Mouse (Mus musculus): ENCODE measurements around the gene St8sia2. TPM values are rescaled to one million over a fixed set of nuclear protein-coding genes. Genes with fewer than 3 reads are reported as not detected.
"Not testable (repeated sequence)": the region's sequence is repeated elsewhere in the genome, so short reads cannot be mapped to it uniquely, and the experiment has no call there.

The St8sia2 gene
- total RNA-seq, 2 experiments from 2014 or later: not detected

GRCm38 (mm10) chr7:74000743-74001510, 12.6 kb downstream of the St8sia2 start:
- ATAC-seq (replicated peaks; ENCODE audit: low FRiP score, poor library complexity, severe bottlenecking): no peak

- ATAC-seq (replicated peaks; ENCODE audit: low FRiP score, poor library complexity, severe bottlenecking): no peak
Measured at GRCm38 (mm10) chr7:73989366-73989765, 24.1 kb downstream of the St8sia2 start.

- ATAC-seq (replicated peaks; ENCODE audit: low FRiP score, poor library complexity, severe bottlenecking): not testable (repeated sequence)
Measured at GRCm38 (mm10) chr7:73972157-73972556, 41.3 kb downstream of the St8sia2 start.

GRCm38 (mm10) chr7:73965164-73965563, 48.3 kb downstream of the St8sia2 start:
- no peak for ATAC-seq (replicated peaks; ENCODE audit: low FRiP score, poor library complexity, severe bottlenecking)

- no peak for ATAC-seq (replicated peaks; ENCODE audit: low FRiP score, poor library complexity, severe bottlenecking)
Measured at GRCm38 (mm10) chr7:73962431-73962830, 51.1 kb downstream of the St8sia2 start.

- no peak for ATAC-seq (replicated peaks; ENCODE audit: low FRiP score, poor library complexity, severe bottlenecking)
Measured at GRCm38 (mm10) chr7:73954441-73954840, 59.0 kb downstream of the St8sia2 start.

GRCm38 (mm10) chr7:73953131-73953530, 60.4 kb downstream of the St8sia2 start:
- no peak for ATAC-seq (replicated peaks; ENCODE audit: low FRiP score, poor library complexity, severe bottlenecking)

- no peak for ATAC-seq (replicated peaks; ENCODE audit: low FRiP score, poor library complexity, severe bottlenecking)
Measured at GRCm38 (mm10) chr7:73941640-73942039, 71.8 kb downstream of the St8sia2 start.

- no peak for ATAC-seq (replicated peaks; ENCODE audit: low FRiP score, poor library complexity, severe bottlenecking)
Measured at GRCm38 (mm10) chr7:73939236-73939635, 74.3 kb downstream of the St8sia2 start.

GRCm38 (mm10) chr7:73938046-73938810, 75.3 kb downstream of the St8sia2 start:
- no peak for ATAC-seq (replicated peaks; ENCODE audit: low FRiP score, poor library complexity, severe bottlenecking)

GRCm38 (mm10) chr7:73936119-73936518, 77.4 kb downstream of the St8sia2 start:
- no peak for ATAC-seq (replicated peaks; ENCODE audit: low FRiP score, poor library complexity, severe bottlenecking)

GRCm38 (mm10) chr7:73935703-73936102, 77.8 kb downstream of the St8sia2 start:
- ATAC-seq (replicated peaks; ENCODE audit: low FRiP score, poor library complexity, severe bottlenecking): no peak

- ATAC-seq (replicated peaks; ENCODE audit: low FRiP score, poor library complexity, severe bottlenecking): no peak
Measured at GRCm38 (mm10) chr7:73933036-73933435, 80.5 kb downstream of the St8sia2 start.

- ATAC-seq (replicated peaks; ENCODE audit: low FRiP score, poor library complexity, severe bottlenecking): no peak
Measured at GRCm38 (mm10) chr7:73920921-73921485, 92.5 kb downstream of the St8sia2 start.

- ATAC-seq (replicated peaks; ENCODE audit: low FRiP score, poor library complexity, severe bottlenecking): no peak
Measured at GRCm38 (mm10) chr7:73917633-73918311, 95.7 kb downstream of the St8sia2 start.

GRCm38 (mm10) chr7:73911899-73912298, 101.6 kb downstream of the St8sia2 start:
- ATAC-seq (replicated peaks; ENCODE audit: low FRiP score, poor library complexity, severe bottlenecking): no peak

GRCm38 (mm10) chr7:73910843-73911242, 102.6 kb downstream of the St8sia2 start:
- no peak for ATAC-seq (replicated peaks; ENCODE audit: low FRiP score, poor library complexity, severe bottlenecking)

GRCm38 (mm10) chr7:73909432-73910205, 103.9 kb downstream of the St8sia2 start:
- ATAC-seq (replicated peaks; ENCODE audit: low FRiP score, poor library complexity, severe bottlenecking): no peak

- no peak for ATAC-seq (replicated peaks; ENCODE audit: low FRiP score, poor library complexity, severe bottlenecking)
Measured at GRCm38 (mm10) chr7:73894506-73894905, 119.0 kb downstream of the St8sia2 start.
